Mouse (Mus musculus) hindbrain, embryonic 15.5 days (tissue): ENCODE data around the gene Ubqln1. TPM values are rescaled to one million over a fixed set of nuclear protein-coding genes. Genes with fewer than 3 reads are reported as not detected.

Experiments
- ATAC-seq: fragments of 200-750 bp; cut with Nextera tagmentation; 2 replicates; pipeline ENCODE4 v1.8.0; 2017; ENCODE audit warnings: low read depth, moderate number of reproducible peaks, moderate TSS enrichment; ENCODE audit not compliant: low FRiP score
- H3K27ac ChIP-seq: fragments of 300-500 bp; sonication (generic); replicated peaks from 2 replicates; pipeline ENCODE4 v1.5.1; 2015; ENCODE audit warnings: mild to moderate bottlenecking, inconsistent platforms
- H3K27me3 ChIP-seq: fragments of 300-500 bp; sonication (generic); 2 replicates; pipeline ENCODE4 v1.6.1; 2015; ENCODE audit warnings: control low read depth, inconsistent platforms
- H3K36me3 ChIP-seq: fragments of 300-500 bp; sonication (generic); 2 replicates; pipeline ENCODE4 v1.6.1; 2015; ENCODE audit warnings: control low read depth, inconsistent platforms
- H3K4me1 ChIP-seq: fragments of 300-500 bp; sonication (generic); replicated peaks from 2 replicates; pipeline ENCODE4 v1.6.1; 2015; ENCODE audit warnings: control low read depth, inconsistent platforms
- H3K4me2 ChIP-seq: fragments of 300-500 bp; sonication (generic); 2 replicates; pipeline ENCODE4 v1.6.1; 2015; ENCODE audit warnings: moderate library complexity, mild to moderate bottlenecking, inconsistent platforms
- H3K4me3 ChIP-seq: fragments of 300-500 bp; sonication (generic); 2 replicates; pipeline ENCODE4 v1.5.1; 2015; ENCODE audit warnings: mild to moderate bottlenecking, inconsistent platforms
- H3K9ac ChIP-seq: fragments of 300-500 bp; sonication (generic); 2 replicates; pipeline ENCODE4 v1.6.1; 2015; ENCODE audit warnings: inconsistent platforms
- H3K9me3 ChIP-seq: fragments of 300-500 bp; sonication (generic); 2 replicates; pipeline ENCODE4 v1.6.1; 2016; ENCODE audit warnings: control low read depth, inconsistent platforms
- WGBS: fragments of 180-500 bp; shearing (Covaris S2); methylation state at CpG from one replicate; pipeline ENCODE4 v1.1.7; 2015; 5-methylcytosine and 5-hydroxymethylcytosine counted together
- polyA plus RNA-seq: library from polyadenylated mRNA; unstranded; fragments of >200 nt; fragmentation: Nextera tagmentation; extraction: Ambion mirVana; gene quantifications from 2 replicates; pipeline ENCODE4 v1.2.1, GENCODE M21; 2015

The Ubqln1 gene
- polyA plus RNA-seq, 1 experiment from 2014 or later = 158 TPM

- Histone ChIP-seq H3K36me3 (peaks cover 37% of the 10 kb centered on the region), H3K9me3 (no peaks in the 10 kb centered on the region), H3K4me2 (no peak overlapping the region), H3K27me3 (no peaks in the 10 kb centered on the region), H3K4me1 (no peaks in the 10 kb centered on the region), H3K27ac (no peak overlapping the region), H3K9ac (no peak overlapping the region), H3K4me3 (no peak overlapping the region)
- 93% methylated on average over 3 of the region's 3 CpGs for WGBS
- no peak for ATAC-seq
These were observed 39.3 kb downstream of the Ubqln1 start for GRCm38 (mm10) chr13:58176105-58176504.

GRCm38 (mm10) chr13:58168119-58168518, 47.3 kb downstream of the Ubqln1 start:
- Histone ChIP-seq H3K9ac (no peak overlapping the region), H3K27ac (no peak overlapping the region), H3K27me3 (no peaks in the 10 kb centered on the region), H3K4me3 (no peak overlapping the region), H3K4me2 (no peak overlapping the region), H3K4me1 (no peaks in the 10 kb centered on the region), H3K9me3 (no peaks in the 10 kb centered on the region), H3K36me3 (peaks cover 12% of the 10 kb centered on the region)
- peak; percentile 36; the same call in 1 of the 2 replicates for ATAC-seq

- Histone ChIP-seq H3K9me3 (no peaks in the 10 kb centered on the region), H3K4me1 (peaks cover 5% of the 10 kb centered on the region), H3K36me3 (peaks cover 35% of the 10 kb centered on the region), H3K27ac (no peak overlapping the region), H3K27me3 (no peaks in the 10 kb centered on the region), H3K9ac (no peak overlapping the region), H3K4me3 (no peak overlapping the region), H3K4me2 (no peak overlapping the region)
- 96% methylated on average over 12 of the region's 12 CpGs for WGBS
- ATAC-seq = no peak
These were observed 52.1 kb downstream of the Ubqln1 start for GRCm38 (mm10) chr13:58163343-58163742.

- H3K4me3 ChIP-seq = no peak overlapping the region
- no peak overlapping the region for H3K27ac ChIP-seq
- no peaks in the 10 kb centered on the region for H3K27me3 ChIP-seq
- H3K4me1 ChIP-seq = peaks cover 19% of the 10 kb centered on the region
- no peak for ATAC-seq
- peaks cover 35% of the 10 kb centered on the region for H3K36me3 ChIP-seq
- H3K9ac ChIP-seq = no peak overlapping the region
- H3K4me2 ChIP-seq = no peak overlapping the region
- 96% methylated on average over 15 of the region's 15 CpGs for WGBS
- no peaks in the 10 kb centered on the region for H3K9me3 ChIP-seq
These were observed 54.7 kb downstream of the Ubqln1 start for GRCm38 (mm10) chr13:58160761-58161160.

GRCm38 (mm10) chr13:58158099-58158912, 57.1 kb downstream of the Ubqln1 start:
- Histone ChIP-seq H3K4me3 (peak overlapping the region; percentile 80), H3K27me3 (no peaks in the 10 kb centered on the region), H3K9me3 (no peaks in the 10 kb centered on the region), H3K4me2 (peak overlapping the region; percentile 91), H3K27ac (peak overlapping the region; percentile 77), H3K9ac (peak overlapping the region; percentile 73), H3K4me1 (peaks cover 19% of the 10 kb centered on the region), H3K36me3 (peaks cover 28% of the 10 kb centered on the region)
- ATAC-seq = peak; percentile 72; the same call in 1 of the 2 replicates
- WGBS = 6% methylated on average over 16 of the region's 16 CpGs

GRCm38 (mm10) chr13:58157447-58158098, 57.9 kb downstream of the Ubqln1 start, which contains the start of gene Idnk:
Gene Idnk, plus strand, starts transcription at chr13:58157649.
- Histone ChIP-seq H3K9me3 (no peaks in the 10 kb centered on the region), H3K27me3 (no peaks in the 10 kb centered on the region), H3K36me3 (peaks cover 22% of the 10 kb centered on the region), H3K4me1 (peaks cover 19% of the 10 kb centered on the region), H3K9ac (peak within 1 kb of the TSS; percentile 73), H3K27ac (peak within 1 kb of the TSS; percentile 77), H3K4me2 (peak within 1 kb of the TSS; percentile 91), H3K4me3 (peak within 1 kb of the TSS; percentile 80)
- peak; percentile 88 for ATAC-seq
- WGBS = under 1% methylated on average over 30 of the region's 30 CpGs

GRCm38 (mm10) chr13:58157036-58157435, 58.4 kb downstream of the Ubqln1 start:
- Histone ChIP-seq H3K4me1 (peaks cover 19% of the 10 kb centered on the region), H3K27me3 (no peaks in the 10 kb centered on the region), H3K4me3 (peak overlapping the region; percentile 80), H3K9ac (peak overlapping the region; percentile 73), H3K36me3 (peaks cover 19% of the 10 kb centered on the region), H3K27ac (peak overlapping the region; percentile 77), H3K4me2 (peak overlapping the region; percentile 91), H3K9me3 (no peaks in the 10 kb centered on the region)
- no peak for ATAC-seq
- WGBS = 15% methylated on average over 8 of the region's 8 CpGs

GRCm38 (mm10) chr13:58156031-58156430, 59.4 kb downstream of the Ubqln1 start:
- Histone ChIP-seq H3K4me1 (peaks cover 19% of the 10 kb centered on the region), H3K4me3 (no peak overlapping the region), H3K9me3 (no peaks in the 10 kb centered on the region), H3K36me3 (peaks cover 12% of the 10 kb centered on the region), H3K4me2 (no peak overlapping the region), H3K9ac (no peak overlapping the region), H3K27ac (no peak overlapping the region), H3K27me3 (no peaks in the 10 kb centered on the region)
- ATAC-seq = no peak
- 94% methylated on average over 2 of the region's 2 CpGs for WGBS

- Histone ChIP-seq H3K9me3 (no peaks in the 10 kb centered on the region), H3K4me1 (peaks cover 12% of the 10 kb centered on the region), H3K4me3 (no peak overlapping the region), H3K27me3 (no peaks in the 10 kb centered on the region), H3K36me3 (no peaks in the 10 kb centered on the region), H3K9ac (no peak overlapping the region), H3K4me2 (no peak overlapping the region), H3K27ac (no peak overlapping the region)
- ATAC-seq = no peak
- 85% methylated on average over 11 of the region's 11 CpGs for WGBS
These were observed 65.0 kb downstream of the Ubqln1 start for GRCm38 (mm10) chr13:58150442-58150841.

GRCm38 (mm10) chr13:58149629-58150028, 65.8 kb downstream of the Ubqln1 start:
- H3K36me3 ChIP-seq = no peaks in the 10 kb centered on the region
- H3K9ac ChIP-seq = no peak overlapping the region
- H3K9me3 ChIP-seq = no peaks in the 10 kb centered on the region
- 93% methylated on average over 3 of the region's 3 CpGs for WGBS
- no peak overlapping the region for H3K4me3 ChIP-seq
- H3K27me3 ChIP-seq = no peaks in the 10 kb centered on the region
- H3K27ac ChIP-seq = no peak overlapping the region
- no peak for ATAC-seq
- peaks cover 12% of the 10 kb centered on the region for H3K4me1 ChIP-seq
- H3K4me2 ChIP-seq = no peak overlapping the region

- no peaks in the 10 kb centered on the region for H3K9me3 ChIP-seq
- H3K9ac ChIP-seq = no peak overlapping the region
- 41% methylated on average over 5 of the region's 5 CpGs for WGBS
- peak; percentile 46; the same call in 1 of the 2 replicates for ATAC-seq
- H3K4me2 ChIP-seq = peak overlapping the region; percentile 80
- H3K4me1 ChIP-seq = peaks cover 12% of the 10 kb centered on the region
- H3K36me3 ChIP-seq = no peaks in the 10 kb centered on the region
- peak overlapping the region; percentile 41 for H3K4me3 ChIP-seq
- no peaks in the 10 kb centered on the region for H3K27me3 ChIP-seq
- H3K27ac ChIP-seq = no peak overlapping the region
These were observed 66.4 kb downstream of the Ubqln1 start for GRCm38 (mm10) chr13:58149033-58149558.

- H3K27me3 ChIP-seq = no peaks in the 10 kb centered on the region
- no peaks in the 10 kb centered on the region for H3K36me3 ChIP-seq
- peak overlapping the region; percentile 41 for H3K4me3 ChIP-seq
- under 1% methylated on average over 17 of the region's 17 CpGs for WGBS
- no peaks in the 10 kb centered on the region for H3K9me3 ChIP-seq
- peaks cover 12% of the 10 kb centered on the region for H3K4me1 ChIP-seq
- peak overlapping the region; percentile 80 for H3K4me2 ChIP-seq
- H3K9ac ChIP-seq = peak overlapping the region; percentile 44
- peak; percentile 94 for ATAC-seq
- peak overlapping the region; percentile 69; the same call in 1 of the 2 replicates for H3K27ac ChIP-seq
These were observed 67.1 kb downstream of the Ubqln1 start for GRCm38 (mm10) chr13:58148256-58148831.
